Mouse (Mus musculus): ENCODE results near the gene Mastl.

- TF ChIP-seq POLR2A (IDR thresholded peaks at IDR 0.05; ENCODE audit: low read depth, low read length): no peak
- no peak for TF ChIP-seq CTCF (IDR thresholded peaks at IDR 0.05; ENCODE audit: extremely low read depth, insufficient read depth, insufficient read length, insufficient replicate concordance)
Observed at GRCm38 (mm10) chr2:23068370-23068737, 87.5 kb downstream of the Mastl start.
